Mouse (Mus musculus) myocyte (in vitro differentiated cells): ENCODE data around the gene Cpb2. TPM values are rescaled to one million over a fixed set of nuclear protein-coding genes. Genes with fewer than 3 reads are reported as not detected.

Experiments
- H3K27me3 ChIP-seq: one replicate; pipeline ENCODE4 v1.6.1; 2011; ENCODE audit not compliant: control insufficient read depth, insufficient read depth, insufficient read length
- H3K36me3 ChIP-seq: one replicate; pipeline ENCODE4 v1.6.1; 2011; ENCODE audit not compliant: control insufficient read depth, insufficient read depth
- H3K4me2 ChIP-seq: one replicate; pipeline ENCODE4 v1.6.1; 2011; ENCODE audit warnings: low read depth, control low read depth
- H3K4me3 ChIP-seq: one replicate; pipeline ENCODE4 v1.5.1; 2011; ENCODE audit warnings: mild to moderate bottlenecking, control low read depth, moderate library complexity
- H3K79me2 ChIP-seq: one replicate; pipeline ENCODE4 v1.6.1; 2011; ENCODE audit not compliant: control insufficient read depth, insufficient read depth
- H3ac ChIP-seq: one replicate; pipeline ENCODE4 v1.6.1; 2011; ENCODE audit not compliant: control insufficient read depth, insufficient read length
- CEBPB ChIP-seq: IDR thresholded peaks from 2 replicates; pipeline ENCODE4 v1.6.1; 2011; ENCODE audit warnings: mild to moderate bottlenecking, moderate library complexity; ENCODE audit not compliant: poor library complexity, insufficient read depth, severe bottlenecking
- E2F4 ChIP-seq: IDR thresholded peaks from one replicate; pipeline ENCODE4 v1.6.1; 2011; ENCODE audit warnings: mild to moderate bottlenecking, control low read depth, moderate library complexity; ENCODE audit not compliant: insufficient read depth
- MAX ChIP-seq: IDR thresholded peaks from one replicate; pipeline ENCODE4 v1.6.1; 2011; ENCODE audit warnings: low read depth, mild to moderate bottlenecking, control low read depth
- MYOD1 ChIP-seq, 3 experiments: IDR thresholded peaks; one replicate each; pipeline ENCODE4 v1.6.1; 2011; ENCODE audit warnings: control low read depth in 2 of 3, low read depth in 2 of 3, mild to moderate bottlenecking in 2 of 3, moderate library complexity in 1 of 3; ENCODE audit not compliant: insufficient read length in 2 of 3, control insufficient read depth in 1 of 3
- MYOG ChIP-seq, 3 experiments: IDR thresholded peaks; one replicate each; pipeline ENCODE4 v1.6.1; 2011; ENCODE audit warnings: control low read depth in 2 of 3, low read depth in 2 of 3, mild to moderate bottlenecking in 2 of 3; ENCODE audit not compliant: insufficient read length in 2 of 3, control insufficient read depth in 1 of 3, insufficient read depth in 1 of 3
- POLR2A ChIP-seq: IDR thresholded peaks from one replicate; pipeline ENCODE4 v1.6.1; 2011; ENCODE audit warnings: low read depth, mild to moderate bottlenecking, control low read depth, moderate library complexity; ENCODE audit not compliant: insufficient read length
- POLR2AphosphoS2 ChIP-seq: IDR thresholded peaks from one replicate; pipeline ENCODE4 v1.6.1; 2011; ENCODE audit warnings: low read depth, control low read depth; ENCODE audit not compliant: insufficient read length
- REST ChIP-seq: IDR thresholded peaks from one replicate; pipeline ENCODE4 v1.6.1; 2011; ENCODE audit warnings: mild to moderate bottlenecking, control low read depth, moderate library complexity; ENCODE audit not compliant: insufficient read depth, insufficient read length
- SRF ChIP-seq: IDR thresholded peaks from one replicate; pipeline ENCODE4 v1.6.1; 2011; ENCODE audit warnings: low read depth; ENCODE audit not compliant: control insufficient read depth, insufficient read length
- TCF12 ChIP-seq: IDR thresholded peaks from one replicate; pipeline ENCODE4 v1.6.1; 2011; ENCODE audit warnings: mild to moderate bottlenecking, control low read depth; ENCODE audit not compliant: poor library complexity, insufficient read depth, severe bottlenecking
- TCF3 ChIP-seq: IDR thresholded peaks from one replicate; pipeline ENCODE4 v1.6.1; 2011; ENCODE audit warnings: low read depth, control low read depth; ENCODE audit not compliant: insufficient read length
- USF1 ChIP-seq: IDR thresholded peaks from one replicate; pipeline ENCODE4 v1.6.1; 2011; ENCODE audit warnings: low read depth, mild to moderate bottlenecking, control low read depth, moderate library complexity
- polyA plus RNA-seq: library from polyadenylated mRNA; unstranded; fragments of >200 nt; fragmentation: generic; extraction: Trizol; gene quantifications from one replicate; pipeline ENCODE4 v1.2.1, GENCODE M21; 2012; ENCODE audit warnings: missing spikeins

Gene Cpb2
- polyA plus RNA-seq, 1 experiment = not detected

GRCm38 (mm10) chr14:75284193-75284915 lies 42.3 kb downstream of the Cpb2 start, which contains the start of gene Zc3h13:
Gene Zc3h13 (plus strand): TSS chr14:75284373.
- peak within 1 kb of the TSS; percentile 96 for H3K4me3 ChIP-seq
- TF ChIP-seq SRF (peak; percentile 77), POLR2A (peak; percentile 91), MAX (peak; percentile 19), E2F4 (no peak), POLR2AphosphoS2 (peak; percentile 87), MYOD1 (IDR thresholded peaks at IDR 0.05; ENCODE audit: control insufficient read depth in 1 of 3, insufficient read length in 2 of 3, low read depth in 2 of 3) (no peak)
- H3ac ChIP-seq = peak within 1 kb of the TSS; percentile 19
- H3K27me3 ChIP-seq = peaks cover 2% of the 10 kb centered on the region
- peak within 1 kb of the TSS; percentile 99 for H3K4me2 ChIP-seq
- no peaks in the 10 kb centered on the region for H3K36me3 ChIP-seq
- H3K79me2 ChIP-seq = peaks cover 49% of the 10 kb centered on the region

- Histone ChIP-seq H3K36me3 (peaks cover 5% of the 10 kb centered on the region), H3ac (no peak overlapping the region), H3K4me2 (no peak overlapping the region), H3K79me2 (peaks cover 4% of the 10 kb centered on the region), H3K4me3 (no peak overlapping the region), H3K27me3 (no peaks in the 10 kb centered on the region)
- TF ChIP-seq POLR2AphosphoS2 = no peak
- no peak for TF ChIP-seq USF1
- TF ChIP-seq MYOG (IDR thresholded peaks at IDR 0.05; ENCODE audit: control insufficient read depth in 1 of 3, insufficient read depth in 1 of 3, insufficient read length in 2 of 3, low read depth in 2 of 3) = no peak
- no peak for TF ChIP-seq REST
- no peak for TF ChIP-seq TCF12
- no peak for TF ChIP-seq SRF
Observed at GRCm38 (mm10) chr14:75301081-75301480, 59.0 kb downstream of the Cpb2 start.

DNA sequence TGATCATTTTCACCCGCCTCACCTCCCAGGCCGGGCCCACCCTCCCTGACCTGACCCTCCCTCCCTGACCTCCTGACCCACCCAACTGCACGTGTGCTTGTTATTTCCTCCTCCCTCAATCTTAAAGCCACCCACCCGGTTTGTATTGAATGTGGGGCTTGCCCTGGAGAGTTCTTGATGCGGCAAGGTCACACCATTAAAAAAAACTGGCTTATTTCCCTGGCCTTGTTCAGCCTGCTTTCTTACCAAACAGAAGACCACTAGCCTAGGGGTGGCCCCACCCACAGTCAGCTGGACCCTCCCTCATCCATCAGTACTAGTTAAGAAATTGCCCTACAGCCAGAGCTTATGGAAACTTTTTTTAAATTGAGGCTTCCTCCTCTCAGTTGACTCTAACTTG lies 61.7 kb downstream of the Cpb2 start:
- no peak overlapping the region for H3K4me3 ChIP-seq

DNA sequence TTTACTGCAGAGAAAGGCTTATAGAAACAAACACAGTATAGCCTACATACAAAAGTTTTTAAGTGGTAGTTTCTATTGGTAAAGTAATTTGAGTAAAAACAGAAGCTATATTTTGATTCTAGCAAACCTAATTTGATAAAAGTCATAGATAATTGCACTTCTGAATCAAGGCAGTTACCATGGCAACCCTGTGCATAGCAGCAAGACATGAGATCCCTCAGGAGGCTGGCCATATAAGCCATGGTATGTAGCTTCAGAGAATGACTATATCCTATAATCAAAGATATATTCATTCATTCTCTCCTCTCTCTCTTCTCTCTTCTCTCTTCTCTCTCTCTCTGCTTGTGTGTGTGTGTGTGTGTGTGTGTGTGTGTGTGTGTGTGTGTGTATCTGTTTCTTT lies 65.8 kb downstream of the Cpb2 start:
- H3K4me2 ChIP-seq = no peak overlapping the region
- H3K4me3 ChIP-seq = no peak overlapping the region
- peaks cover 8% of the 10 kb centered on the region for H3K36me3 ChIP-seq
- H3ac ChIP-seq = no peak overlapping the region
- H3K79me2 ChIP-seq = no peaks in the 10 kb centered on the region
- TF ChIP-seq MYOD1 (IDR thresholded peaks at IDR 0.05; ENCODE audit: control insufficient read depth in 1 of 3, insufficient read length in 2 of 3, low read depth in 2 of 3) (no peak), CEBPB (no peak), E2F4 (no peak), TCF3 (no peak), POLR2A (no peak), TCF12 (no peak), SRF (no peak), REST (no peak), USF1 (no peak), MYOG (IDR thresholded peaks at IDR 0.05; ENCODE audit: control insufficient read depth in 1 of 3, insufficient read depth in 1 of 3, insufficient read length in 2 of 3, low read depth in 2 of 3) (no peak), POLR2AphosphoS2 (no peak)
- H3K27me3 ChIP-seq = no peaks in the 10 kb centered on the region

More for the DNA sequence above, 61.7 kb downstream of the Cpb2 start:
- H3K27me3 ChIP-seq = no peaks in the 10 kb centered on the region
- H3ac ChIP-seq = no peak overlapping the region
- no peak overlapping the region for H3K4me2 ChIP-seq
- H3K79me2 ChIP-seq = no peaks in the 10 kb centered on the region
- peaks cover 5% of the 10 kb centered on the region for H3K36me3 ChIP-seq
- TF ChIP-seq CEBPB = no peak
- TF ChIP-seq SRF = no peak
- no peak for TF ChIP-seq USF1
- TF ChIP-seq TCF12 = no peak
- no peak for TF ChIP-seq MAX
- no peak for TF ChIP-seq POLR2A

DNA sequence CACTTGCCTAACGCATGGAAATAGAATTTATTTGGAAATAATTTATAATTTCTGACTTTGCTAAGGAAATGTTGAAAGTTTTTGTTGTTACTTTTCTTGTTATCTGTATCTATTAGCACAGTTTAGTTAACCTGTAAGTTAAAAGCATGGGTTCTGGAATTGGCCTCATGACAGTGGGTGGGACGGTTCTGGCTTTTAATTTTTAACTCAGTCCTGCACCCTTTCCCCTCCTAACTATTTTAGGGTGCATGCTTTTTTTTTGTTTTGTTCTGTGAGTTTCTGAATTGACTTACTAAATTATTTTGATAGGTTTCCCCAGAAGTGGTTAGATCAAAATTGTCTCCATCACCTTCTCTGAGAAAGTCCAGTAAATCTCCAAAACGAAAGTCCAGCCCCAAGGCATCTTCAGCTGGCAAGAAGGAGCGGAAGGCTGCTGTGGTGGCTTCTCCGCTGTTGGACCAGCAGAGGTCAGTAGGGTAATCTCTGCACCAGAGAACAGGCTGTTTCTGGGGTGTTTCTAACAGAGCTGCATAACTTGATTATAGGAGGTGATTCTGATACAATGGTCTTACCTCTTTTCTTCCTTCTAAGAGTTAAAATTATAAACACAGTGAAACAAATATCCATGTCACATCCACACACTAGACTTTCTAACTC lies 67.4 kb downstream of the Cpb2 start:
- Histone ChIP-seq H3ac (no peak overlapping the region), H3K27me3 (no peaks in the 10 kb centered on the region), H3K4me2 (no peak overlapping the region), H3K4me3 (no peak overlapping the region), H3K79me2 (no peaks in the 10 kb centered on the region), H3K36me3 (peaks cover 17% of the 10 kb centered on the region)
- TF ChIP-seq CEBPB (no peak), MYOG (IDR thresholded peaks at IDR 0.05; ENCODE audit: control insufficient read depth in 1 of 3, insufficient read depth in 1 of 3, insufficient read length in 2 of 3, low read depth in 2 of 3) (no peak), E2F4 (no peak), USF1 (no peak), MAX (no peak), SRF (no peak), TCF3 (no peak), POLR2AphosphoS2 (no peak), MYOD1 (IDR thresholded peaks at IDR 0.05; ENCODE audit: control insufficient read depth in 1 of 3, insufficient read length in 2 of 3, low read depth in 2 of 3) (no peak), TCF12 (no peak)
